Mouse (Mus musculus): ENCODE measurements around the gene Eif6.

The Eif6 gene

GRCm38 (mm10) chr2:155792899-155793298 lies 33.8 kb downstream of the Eif6 start:
- peak; percentile 50 for DNase-seq (ENCODE audit: low read depth, low spot score)

- DNase-seq (ENCODE audit: low read depth, low spot score), result no peak
Observed at GRCm38 (mm10) chr2:155787949-155788931, 38.5 kb downstream of the Eif6 start.

- DNase-seq (ENCODE audit: low read depth, low spot score), result no peak
Observed at GRCm38 (mm10) chr2:155786905-155787304, 39.8 kb downstream of the Eif6 start.

GRCm38 (mm10) chr2:155784534-155784933 lies 42.2 kb downstream of the Eif6 start:
- DNase-seq (ENCODE audit: low read depth, low spot score), result no peak

GRCm38 (mm10) chr2:155779506-155779905 lies 47.2 kb downstream of the Eif6 start:
- no peak for DNase-seq (ENCODE audit: low read depth, low spot score)

- DNase-seq (ENCODE audit: low read depth, low spot score), result no peak
Observed at GRCm38 (mm10) chr2:155779066-155779465, 47.7 kb downstream of the Eif6 start.

GRCm38 (mm10) chr2:155778004-155778403 lies 48.7 kb downstream of the Eif6 start:
- DNase-seq (ENCODE audit: low read depth, low spot score), result no peak

GRCm38 (mm10) chr2:155777688-155777985 lies 49.1 kb downstream of the Eif6 start:
- DNase-seq (ENCODE audit: low read depth, low spot score), result no peak

GRCm38 (mm10) chr2:155776824-155777687 lies 49.7 kb downstream of the Eif6 start:
- DNase-seq (ENCODE audit: low read depth, low spot score), result no peak

- DNase-seq (ENCODE audit: low read depth, low spot score), result no peak
Observed at GRCm38 (mm10) chr2:155775685-155776263, 51.0 kb downstream of the Eif6 start.

- DNase-seq (ENCODE audit: low read depth, low spot score), result no peak
Observed at GRCm38 (mm10) chr2:155774927-155775684, 51.6 kb downstream of the Eif6 start, which contains the start of gene Mmp24. Gene Mmp24 (plus strand): TSS chr2:155775342.

GRCm38 (mm10) chr2:155774261-155774926 lies 52.3 kb downstream of the Eif6 start:
- DNase-seq (ENCODE audit: low read depth, low spot score), result no peak

- DNase-seq (ENCODE audit: low read depth, low spot score), result no peak
Observed at GRCm38 (mm10) chr2:155773664-155774063, 53.1 kb downstream of the Eif6 start.

Data from A20 (cell line).